Mouse (Mus musculus) embryonic facial prominence, embryonic 11.5 days (tissue): Measurements from ENCODE around the gene Plac9b. TPM values are rescaled to one million over a fixed set of nuclear protein-coding genes. Genes with fewer than 3 reads are reported as not detected.
"Not testable (repeated sequence)": the region's sequence is repeated elsewhere in the genome, so short reads cannot be mapped to it uniquely, and the experiment has no call there.

Experiments used
- ATAC-seq: fragments of 200-750 bp; cut with Nextera tagmentation; replicated peaks from 2 replicates; pipeline ENCODE4 v1.8.0; 2017; ENCODE audit warnings: low read depth; ENCODE audit not compliant: insufficient number of reproducible peaks, low FRiP score, low TSS enrichment
- DNase-seq: peaks from one replicate; pipeline ENCODE4 v3.0.0-alpha.2; 2015; ENCODE audit warnings: low spot score
- H3K27ac ChIP-seq: fragments of 300-500 bp; sonication (generic); replicated peaks from 2 replicates; pipeline ENCODE4 v1.5.1; 2014; ENCODE audit warnings: mild to moderate bottlenecking, low read depth, low read length, control low read depth
- H3K27me3 ChIP-seq: fragments of 300-500 bp; sonication (generic); 2 replicates; pipeline ENCODE4 v1.6.1; 2014; ENCODE audit warnings: mild to moderate bottlenecking, low read length, moderate library complexity, mixed read lengths; ENCODE audit not compliant: control insufficient read depth, insufficient read depth
- H3K36me3 ChIP-seq: fragments of 300-500 bp; sonication (generic); replicated peaks from 2 replicates; pipeline ENCODE4 v1.6.1; 2014; ENCODE audit warnings: low read depth, mild to moderate bottlenecking, low read length, moderate library complexity, mixed read lengths; ENCODE audit not compliant: control insufficient read depth, insufficient read depth
- H3K4me1 ChIP-seq: fragments of 300-500 bp; sonication (generic); 2 replicates; pipeline ENCODE4 v1.6.1; 2014; ENCODE audit warnings: low read length, mixed read lengths; ENCODE audit not compliant: control insufficient read depth, insufficient read depth
- H3K4me2 ChIP-seq: fragments of 300-500 bp; sonication (generic); 2 replicates; pipeline ENCODE4 v1.6.1; 2014; ENCODE audit warnings: low read depth, mild to moderate bottlenecking, control low read depth, low read length, moderate library complexity
- H3K4me3 ChIP-seq: fragments of 300-500 bp; sonication (generic); 2 replicates; pipeline ENCODE4 v1.5.1; 2014; ENCODE audit warnings: low read depth, low read length, control low read depth
- H3K9ac ChIP-seq: fragments of 300-500 bp; sonication (generic); replicated peaks from 2 replicates; pipeline ENCODE4 v1.6.1; 2014; ENCODE audit warnings: mild to moderate bottlenecking, control low read depth, low read length
- H3K9me3 ChIP-seq: fragments of 300-500 bp; sonication (generic); replicated peaks from 2 replicates; pipeline ENCODE4 v1.6.1; 2016; ENCODE audit warnings: mild to moderate bottlenecking, low read length, inconsistent platforms, mixed read lengths; ENCODE audit not compliant: control insufficient read depth
- WGBS: fragments of 180-500 bp; shearing (Covaris S2); extraction: QIAGEN DNeasy Blood & Tissue Kit; methylation state at CpG from one replicate; pipeline ENCODE4 v1.1.7; 2014; 5-methylcytosine and 5-hydroxymethylcytosine counted together
- polyA plus RNA-seq: library from polyadenylated mRNA; unstranded; fragments of >200 nt; fragmentation: Nextera tagmentation; extraction: Ambion mirVana; gene quantifications from 2 replicates; pipeline ENCODE4 v1.2.1, GENCODE M21; 2014

Plac9b gene
- polyA plus RNA-seq = 0.53 and 0.83 TPM in 2 replicates

DNA sequence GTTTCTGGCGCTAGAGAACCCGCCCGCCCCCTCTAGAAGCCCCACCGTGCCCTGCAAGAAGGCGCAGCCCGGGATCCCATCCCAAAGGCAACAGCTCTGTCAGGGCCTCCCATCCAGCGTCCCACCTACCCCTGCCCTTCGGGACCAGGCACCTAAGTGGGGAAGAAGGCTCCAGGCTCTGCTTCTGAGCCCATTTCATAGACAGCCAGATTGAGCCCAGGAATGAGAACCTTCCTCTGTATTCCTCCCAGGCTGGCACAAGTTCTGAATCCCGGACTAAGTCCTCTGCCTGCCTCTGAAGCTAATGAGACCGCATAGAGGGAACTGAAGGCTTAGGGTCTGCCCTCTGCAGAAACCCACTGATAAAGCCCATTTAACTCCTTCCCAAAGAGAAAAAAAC, at the start of gene Plac9b:
TSS of gene Plac9b (minus strand) at position 101 of the 400 bp plus-strand sequence.
- ATAC-seq, H3K36me3 ChIP-seq, DNase-seq, H3K4me2 ChIP-seq, H3K4me1 ChIP-seq, H3K9ac ChIP-seq, H3K27ac ChIP-seq, H3K4me3 ChIP-seq, H3K27me3 ChIP-seq, H3K9me3 ChIP-seq: not testable (repeated sequence)
- no CpG with 5 or more reads among the region's 10 CpGs for WGBS

DNA sequence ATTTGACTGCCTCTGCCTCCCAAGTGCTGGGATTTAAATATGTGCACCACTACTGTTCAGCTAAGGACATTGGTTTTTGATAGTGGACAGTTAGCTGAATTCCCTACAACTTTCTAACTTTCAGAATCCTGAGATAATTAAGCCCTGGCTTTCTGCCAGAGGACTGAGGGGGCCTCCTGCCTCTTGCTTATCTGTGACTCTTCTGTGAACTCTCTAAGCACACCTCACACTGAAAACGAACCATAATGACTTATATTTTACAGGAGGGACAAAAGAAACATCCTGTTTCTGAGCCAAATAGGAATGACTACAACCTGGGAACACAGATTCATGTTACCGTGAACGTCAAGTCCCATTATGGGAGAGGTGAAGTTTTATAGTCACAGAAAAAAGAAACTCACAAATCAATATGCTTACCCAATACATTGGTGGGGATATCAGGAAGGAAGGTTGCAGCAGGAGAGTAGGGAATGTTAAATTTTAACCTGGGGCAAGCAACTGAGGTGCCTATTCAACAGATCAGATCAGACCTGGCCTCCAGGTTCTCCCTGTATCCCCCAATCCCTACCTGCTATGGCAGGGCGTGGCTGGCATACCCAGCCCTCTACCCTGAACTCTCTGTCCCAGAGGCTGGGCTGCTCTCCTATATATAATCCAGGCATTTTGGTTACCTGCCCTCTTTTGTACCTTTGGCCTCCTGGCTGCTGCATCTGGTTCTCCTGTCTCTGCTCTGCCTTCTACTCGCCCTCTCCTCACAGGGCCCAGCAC, 34.1 kb upstream of the Plac9b start:
- not testable (repeated sequence) for H3K27ac ChIP-seq, DNase-seq, H3K9me3 ChIP-seq, H3K4me3 ChIP-seq, H3K4me1 ChIP-seq, H3K9ac ChIP-seq, H3K4me2 ChIP-seq, ATAC-seq, H3K36me3 ChIP-seq, H3K27me3 ChIP-seq
- WGBS = no CpG with 5 or more reads among the region's 5 CpGs

DNA sequence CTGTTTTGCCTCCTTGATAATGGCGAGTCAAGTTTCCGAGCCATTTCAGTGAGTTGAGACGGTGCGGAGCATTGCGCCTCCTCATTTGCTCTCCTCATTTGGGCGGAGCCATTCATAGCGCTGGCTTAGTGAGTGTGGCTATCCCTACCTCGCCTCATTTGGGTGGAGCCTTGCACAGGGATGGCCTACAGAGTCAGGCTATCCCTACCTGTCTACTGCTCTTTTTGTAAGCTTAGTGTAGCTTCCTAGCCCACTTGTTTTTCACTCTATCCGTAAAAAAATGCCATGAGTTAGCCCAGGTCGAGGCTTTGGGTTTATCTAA, 24.6 kb upstream of the Plac9b start, which contains the start of gene Tmem254b:
TSS of gene Tmem254b (minus strand) at position 116 of the 322 bp plus-strand sequence.
- no CpG with 5 or more reads among the region's 10 CpGs for WGBS
- H3K27ac ChIP-seq, ATAC-seq: not testable (repeated sequence)

DNA sequence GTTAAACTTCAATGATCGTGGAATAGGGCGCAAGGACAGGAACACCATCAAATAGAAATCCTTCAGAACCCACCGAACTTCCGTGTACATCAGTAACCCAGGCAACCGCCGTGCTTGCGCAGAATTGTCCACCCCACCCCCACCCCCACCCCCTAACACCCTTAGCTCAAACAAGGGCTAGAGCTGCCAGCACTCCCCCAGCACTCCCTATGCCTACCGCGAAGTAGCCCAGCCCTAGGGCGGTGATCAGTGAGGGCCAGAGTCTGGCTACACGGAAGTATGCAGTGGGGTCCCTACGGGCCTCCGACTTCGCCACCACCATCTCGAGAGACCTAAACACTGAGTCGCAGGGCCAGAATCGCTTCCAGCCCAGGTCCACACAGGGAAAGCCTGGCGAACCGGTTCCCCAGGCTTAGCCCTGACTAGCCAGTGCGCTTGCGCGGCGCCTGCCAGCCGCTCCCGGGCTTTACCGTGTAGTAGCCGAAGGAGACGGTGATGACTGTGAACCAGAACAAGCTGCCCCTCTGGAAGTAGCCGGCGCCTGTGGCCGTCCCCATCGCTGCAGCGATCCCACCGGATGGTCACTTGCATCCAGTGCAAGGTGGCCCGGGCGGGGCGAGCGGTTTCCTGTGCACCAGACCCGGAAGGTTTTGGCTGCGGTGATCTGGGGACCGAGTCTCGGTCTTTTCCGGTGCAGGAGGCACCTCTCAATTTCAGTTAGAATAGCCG, 24.1 kb upstream of the Plac9b start:
- DNase-seq, H3K27ac ChIP-seq, H3K27me3 ChIP-seq, H3K9ac ChIP-seq, H3K4me1 ChIP-seq, H3K36me3 ChIP-seq, H3K9me3 ChIP-seq, H3K4me3 ChIP-seq, H3K4me2 ChIP-seq: not testable (repeated sequence)
- peak; percentile 76; the same call in 1 of the 2 replicates for ATAC-seq
- WGBS = no CpG with 5 or more reads among the region's 44 CpGs

More for the DNA sequence above, 24.6 kb upstream of the Plac9b start, which contains the start of gene Tmem254b:
- H3K9ac ChIP-seq, H3K4me1 ChIP-seq, H3K4me3 ChIP-seq, H3K27me3 ChIP-seq, H3K9me3 ChIP-seq, H3K4me2 ChIP-seq, DNase-seq, H3K36me3 ChIP-seq: not testable (repeated sequence)

DNA sequence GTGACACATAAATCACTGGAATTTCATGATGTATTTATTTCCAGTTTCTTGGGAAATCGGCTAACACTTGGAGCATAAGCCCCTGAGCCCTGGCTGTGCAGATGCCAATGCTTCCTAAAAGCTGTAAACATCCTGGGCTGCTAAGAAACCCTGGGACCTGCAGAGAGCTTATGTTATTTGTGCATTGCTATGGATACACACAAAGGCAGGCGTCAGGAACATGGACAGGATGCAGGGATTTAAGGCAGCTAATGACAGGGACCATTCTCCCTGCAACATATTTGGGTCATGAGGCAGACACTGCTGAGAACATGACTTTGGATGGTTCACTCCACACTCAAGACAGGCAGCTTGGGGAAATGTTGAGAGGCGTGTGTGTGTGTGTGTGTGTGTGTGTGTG, 15.6 kb upstream of the Plac9b start:
- not testable (repeated sequence) for H3K4me1 ChIP-seq, DNase-seq, H3K27ac ChIP-seq, H3K4me2 ChIP-seq, H3K9ac ChIP-seq, H3K27me3 ChIP-seq, H3K36me3 ChIP-seq, H3K9me3 ChIP-seq, ATAC-seq, H3K4me3 ChIP-seq
- no CpG with 5 or more reads among the region's 3 CpGs for WGBS

DNA sequence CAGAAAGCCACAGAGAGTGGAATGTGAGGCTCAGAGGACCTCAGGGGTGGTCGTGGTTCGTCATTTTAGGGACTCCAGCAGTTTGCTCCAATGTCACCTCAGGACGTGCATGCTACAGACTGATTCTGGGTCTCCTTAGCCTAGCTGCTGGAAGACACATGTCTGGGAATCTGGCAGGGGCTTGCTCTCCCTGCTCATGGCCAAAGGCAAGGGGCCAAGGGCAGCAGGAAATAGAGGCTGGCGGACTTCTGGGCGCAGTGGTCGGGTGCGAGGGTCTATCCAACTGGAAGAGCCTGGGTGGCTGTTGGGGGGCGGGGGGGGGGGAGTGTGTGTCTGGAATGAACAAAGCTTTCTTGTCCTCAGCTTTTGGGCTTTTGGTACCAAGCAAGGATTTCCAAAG, 6.1 kb upstream of the Plac9b start:
- H3K27me3 ChIP-seq, H3K36me3 ChIP-seq, H3K4me3 ChIP-seq, H3K9me3 ChIP-seq, H3K4me1 ChIP-seq, H3K9ac ChIP-seq, H3K4me2 ChIP-seq, H3K27ac ChIP-seq, DNase-seq, ATAC-seq: not testable (repeated sequence)
- no CpG with 5 or more reads among the region's 8 CpGs for WGBS

DNA sequence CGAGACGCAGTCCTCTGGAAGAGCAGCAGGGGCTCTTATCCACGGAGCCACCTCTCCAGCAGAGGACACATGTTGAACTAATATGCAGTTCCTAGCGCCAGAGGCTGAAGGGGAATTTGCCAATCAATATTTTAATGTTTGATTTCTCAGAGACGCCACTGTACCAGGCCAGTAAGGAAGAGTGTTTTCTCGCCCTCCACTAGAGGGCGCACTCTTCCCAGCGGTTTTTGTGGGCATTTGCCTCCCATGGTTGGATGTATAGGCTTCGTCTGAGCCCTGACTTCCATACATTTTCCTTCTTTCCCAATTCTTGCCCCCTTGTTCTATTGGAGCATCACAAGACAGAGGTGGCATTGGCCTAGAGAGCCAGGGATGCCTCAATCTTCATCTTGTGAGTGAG, 4.4 kb upstream of the Plac9b start:
- DNase-seq, ATAC-seq, H3K36me3 ChIP-seq, H3K4me2 ChIP-seq, H3K4me1 ChIP-seq, H3K4me3 ChIP-seq, H3K27ac ChIP-seq, H3K9me3 ChIP-seq, H3K9ac ChIP-seq, H3K27me3 ChIP-seq: not testable (repeated sequence)
- no CpG with 5 or more reads among the region's 9 CpGs for WGBS

DNA sequence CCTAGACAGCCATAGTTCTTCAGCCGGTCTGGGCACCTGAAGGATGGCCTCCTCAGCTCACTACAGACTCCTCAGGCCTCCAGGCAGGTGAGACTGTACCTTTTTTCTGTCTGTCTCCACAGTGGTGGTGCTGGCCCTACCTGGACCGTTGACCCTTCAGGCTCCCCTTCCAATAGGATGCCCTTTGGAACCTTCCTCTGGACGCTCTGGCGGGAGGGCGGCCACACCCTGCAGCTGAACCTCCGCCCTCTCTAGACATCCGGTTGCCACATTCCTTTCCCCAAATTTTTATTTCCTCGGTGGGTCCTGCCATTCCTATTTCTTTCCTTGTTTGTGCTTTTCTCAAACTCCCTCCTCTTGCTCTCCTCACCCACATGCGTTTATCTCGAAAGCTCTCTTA, 620 bp downstream of the Plac9b start:
- H3K9ac ChIP-seq, H3K9me3 ChIP-seq, H3K4me2 ChIP-seq, H3K36me3 ChIP-seq, DNase-seq, ATAC-seq, H3K4me1 ChIP-seq, H3K27ac ChIP-seq, H3K27me3 ChIP-seq, H3K4me3 ChIP-seq: not testable (repeated sequence)
- WGBS = no CpG with 5 or more reads among the region's 10 CpGs
